Mouse (Mus musculus) liver, embryonic 14.5 days (tissue): Measurements from ENCODE around the gene Zfp445. TPM values are rescaled to one million over a fixed set of nuclear protein-coding genes. Genes with fewer than 3 reads are reported as not detected.

Experiments used
- ATAC-seq: fragments of 200-750 bp; cut with Nextera tagmentation; 2 replicates; pipeline ENCODE4 v1.8.0; 2017; ENCODE audit warnings: moderate number of reproducible peaks, mild to moderate bottlenecking, moderate library complexity; ENCODE audit not compliant: insufficient read depth
- DNase-seq, 3 experiments: peaks; one replicate each; pipeline ENCODE4 v3.0.0-alpha.2; 2012 to 2013; ENCODE audit warnings: low read depth in 3 of 3, low spot score in 3 of 3
- H3K27ac ChIP-seq: fragments of 300-500 bp; sonication (generic); 2 replicates; pipeline ENCODE4 v1.5.1; 2014; ENCODE audit warnings: moderate library complexity, mild to moderate bottlenecking, control low read depth, inconsistent platforms
- H3K27me3 ChIP-seq: fragments of 300-500 bp; sonication (generic); 2 replicates; pipeline ENCODE4 v1.6.1; 2014; ENCODE audit warnings: mild to moderate bottlenecking, low read length, moderate library complexity; ENCODE audit not compliant: control insufficient read depth, insufficient read depth
- H3K36me3 ChIP-seq: fragments of 300-500 bp; sonication (generic); replicated peaks from 2 replicates; pipeline ENCODE4 v1.6.1; 2014; ENCODE audit warnings: low read depth; ENCODE audit not compliant: control insufficient read depth, insufficient read depth
- H3K4me1 ChIP-seq, 2 experiments: fragments of 200-500 bp in 1 of 2; fragments of 300-500 bp in 1 of 2; sonication (generic) in 1 of 2; replicated peaks; 2 replicates each; pipeline ENCODE4 v1.6.1; 2012 to 2014; ENCODE audit warnings: antibody characterized with exemption in 1 of 2, inconsistent platforms in 1 of 2, low read length in 1 of 2; ENCODE audit not compliant: control insufficient read depth in 2 of 2, insufficient read depth in 2 of 2
- H3K4me2 ChIP-seq: fragments of 300-500 bp; sonication (generic); 2 replicates; pipeline ENCODE4 v1.6.1; 2014; ENCODE audit warnings: low read depth, mild to moderate bottlenecking, control low read depth, moderate library complexity
- H3K4me3 ChIP-seq, 2 experiments: fragments of 200-500 bp in 1 of 2; fragments of 300-500 bp in 1 of 2; sonication (generic) in 1 of 2; 2 replicates each; pipeline ENCODE4 v1.5.1; 2012 to 2014; ENCODE audit warnings: low read depth in 2 of 2, low read length in 2 of 2, mild to moderate bottlenecking in 2 of 2, control low read depth in 1 of 2, inconsistent platforms in 1 of 2, moderate library complexity in 1 of 2; ENCODE audit not compliant: insufficient read depth in 1 of 2
- H3K9ac ChIP-seq: fragments of 300-500 bp; sonication (generic); replicated peaks from 2 replicates; pipeline ENCODE4 v1.6.1; 2014; ENCODE audit warnings: mild to moderate bottlenecking, control low read depth, moderate library complexity
- H3K9me3 ChIP-seq: fragments of 300-500 bp; sonication (generic); 2 replicates; pipeline ENCODE4 v1.6.1; 2016; ENCODE audit warnings: low read length, mixed read lengths; ENCODE audit not compliant: control insufficient read depth
- CTCF ChIP-seq: IDR thresholded peaks from 2 replicates; pipeline ENCODE4 v1.5.1; 2016; ENCODE audit warnings: antibody characterized with exemption, low read depth, control low read depth
- EP300 ChIP-seq: IDR thresholded peaks from 2 replicates; pipeline ENCODE4 v1.6.1; 2016; ENCODE audit warnings: antibody characterized with exemption, low read depth
- WGBS: fragments of 180-500 bp; shearing (Covaris S2); extraction: QIAGEN DNeasy Blood & Tissue Kit; methylation state at CpG from one replicate; pipeline ENCODE4 v1.1.7; 2014; ENCODE audit not compliant: insufficient replicate concordance; 5-methylcytosine and 5-hydroxymethylcytosine counted together
- polyA plus RNA-seq, 2 experiments: library from polyadenylated mRNA; depleted of rRNA in 1 of 2; stranded (reverse) in 1 of 2; unstranded in 1 of 2; fragments of >200 nt; fragmentation: Nextera tagmentation in 1 of 2; extraction: Ambion mirVana in 1 of 2; gene quantifications; 2 replicates each; pipeline versions ENCODE4 v1.2.1 to v1.2.3; 2012 to 2014

Gene Zfp445
- polyA plus RNA-seq, 2 experiments: 14.1 to 18.0 TPM

- DNase-seq (no peak), ATAC-seq (0 out of 2 replicates have a peak, but pooled peaks have one; percentile 26)
- Histone ChIP-seq H3K9me3 (no peaks in the 10 kb centered on the region), H3K4me1 (no peaks in the 10 kb centered on the region), H3K27ac (no peak overlapping the region), H3K4me3 (no peak overlapping the region), H3K36me3 (no peaks in the 10 kb centered on the region), H3K27me3 (no peaks in the 10 kb centered on the region), H3K4me2 (no peak overlapping the region), H3K9ac (no peak overlapping the region)
- TF ChIP-seq EP300: no peak
- TF ChIP-seq CTCF: no peak
- 68% methylated on average over 4 of the region's 4 CpGs for WGBS
These were observed 39.1 kb downstream of the Zfp445 start for GRCm38 (mm10) chr9:122826743-122827142.

GRCm38 (mm10) chr9:122823374-122824017, 42.3 kb downstream of the Zfp445 start:
- H3K4me1 ChIP-seq: no peaks in the 10 kb centered on the region
- no peak overlapping the region for H3K9ac ChIP-seq
- DNase-seq (no peak), ATAC-seq (no peak)
- H3K36me3 ChIP-seq: no peaks in the 10 kb centered on the region
- H3K27me3 ChIP-seq: no peaks in the 10 kb centered on the region
- no peak overlapping the region for H3K4me3 ChIP-seq
- 66% methylated on average over 5 of the region's 5 CpGs for WGBS
- H3K9me3 ChIP-seq: no peaks in the 10 kb centered on the region
- TF ChIP-seq EP300 (no peak), CTCF (no peak)
- no peak overlapping the region for H3K4me2 ChIP-seq
- no peak overlapping the region for H3K27ac ChIP-seq

- Histone ChIP-seq H3K27me3 (no peaks in the 10 kb centered on the region), H3K9me3 (no peaks in the 10 kb centered on the region), H3K4me1 (no peaks in the 10 kb centered on the region), H3K4me2 (no peak overlapping the region), H3K9ac (no peak overlapping the region), H3K27ac (no peak overlapping the region), H3K4me3 (no peak overlapping the region), H3K36me3 (no peaks in the 10 kb centered on the region)
- DNase-seq: no peak
- no peak for ATAC-seq
- WGBS: 44% methylated on average over 4 of the region's 4 CpGs
- TF ChIP-seq CTCF (no peak), EP300 (no peak)
These were observed 50.5 kb downstream of the Zfp445 start for GRCm38 (mm10) chr9:122815239-122815851.

GRCm38 (mm10) chr9:122814775-122815174, 51.0 kb downstream of the Zfp445 start:
- H3K4me3 ChIP-seq: no peak overlapping the region
- H3K27me3 ChIP-seq: no peaks in the 10 kb centered on the region
- 66% methylated on average over 2 of the region's 2 CpGs for WGBS
- H3K9me3 ChIP-seq: no peaks in the 10 kb centered on the region
- ATAC-seq: no peak
- H3K4me1 ChIP-seq: no peaks in the 10 kb centered on the region
- no peak overlapping the region for H3K4me2 ChIP-seq
- no peak for TF ChIP-seq EP300
- no peak for TF ChIP-seq CTCF
- no peak overlapping the region for H3K9ac ChIP-seq
- no peaks in the 10 kb centered on the region for H3K36me3 ChIP-seq
- H3K27ac ChIP-seq: no peak overlapping the region
- DNase-seq: no peak

- Histone ChIP-seq H3K27ac (no peak overlapping the region), H3K27me3 (no peaks in the 10 kb centered on the region), H3K4me2 (no peak overlapping the region), H3K36me3 (no peaks in the 10 kb centered on the region), H3K9ac (no peak overlapping the region), H3K9me3 (no peaks in the 10 kb centered on the region), H3K4me3 (no peak overlapping the region), H3K4me1 (no peaks in the 10 kb centered on the region)
- DNase-seq (no peak), ATAC-seq (no peak)
- 64% methylated on average over 5 of the region's 5 CpGs for WGBS
- TF ChIP-seq EP300 (no peak), CTCF (no peak)
These were observed 53.4 kb downstream of the Zfp445 start for GRCm38 (mm10) chr9:122812386-122812785.
